Comparison of ENCODE assay signal across 9 mouse cellular contexts in the genomic region with DNA sequence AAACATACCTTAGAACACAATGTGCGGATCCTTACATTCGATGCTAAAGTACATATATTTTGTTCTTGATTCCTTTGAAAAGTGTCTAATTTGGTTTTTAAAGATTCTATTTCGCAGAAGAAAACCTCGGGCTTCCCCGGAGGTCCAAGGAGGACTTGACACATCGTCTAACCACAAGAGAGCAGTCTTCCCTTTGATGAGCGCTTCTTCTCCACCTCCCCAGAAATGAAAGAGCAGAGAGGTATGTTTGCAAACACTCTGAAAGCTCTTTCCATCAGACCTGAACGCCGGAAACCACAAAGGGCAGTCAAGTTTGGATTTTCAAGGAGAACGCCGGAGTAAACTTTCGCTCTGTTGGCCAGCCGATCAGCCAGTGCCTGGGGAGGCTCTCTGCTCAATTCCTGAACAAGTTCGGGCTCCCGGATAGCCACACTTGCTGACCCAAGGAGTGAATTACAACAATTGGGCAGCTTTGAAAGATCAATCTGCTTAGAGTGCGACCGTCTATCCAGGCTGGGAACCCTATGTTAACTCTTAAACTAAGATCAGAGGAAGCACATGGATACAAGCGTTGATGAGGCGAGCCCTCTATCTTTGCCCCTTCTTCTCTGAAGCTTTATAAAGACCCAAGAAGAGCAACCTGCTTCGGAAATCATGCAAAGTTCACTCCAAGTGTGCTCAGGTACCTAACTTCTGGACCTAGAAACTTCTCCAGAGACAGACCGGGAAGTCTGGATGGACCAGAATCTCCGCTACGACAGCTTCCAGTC. TPM values are rescaled to one million over a fixed set of nuclear protein-coding genes. Genes with fewer than 3 reads are reported as not detected.
DNase-seq lines count a peak whose midpoint lies in the region; ATAC-seq lines count a peak whose summit lies in the region.
"Had no signal": no experiment of that assay in that cellular context is flagged by ENCODE, and none has a peak within 500 bp of the region (broad histone marks: within the 10 kb centered on the region; RNA-seq: fewer than 3 reads in every experiment).

Gene Ascl4, plus strand, starts transcription at position 6 of the 770 bp plus-strand sequence.

- 3% methylated on average over 23 of the region's 23 CpGs for WGBS in heart, embryonic 14.5 days

- peaks cover 0 to 8% of the 10 kb centered on the region in 2 experiments; a peak in 2 of 4 replicates for H3K4me1 ChIP-seq in heart, embryonic 14.5 days (ENCODE audit: control insufficient read depth in 2 of 2, insufficient read depth in 2 of 2, low read length in 2 of 2)

- peak within 1 kb of the TSS; percentile 59 for H3K9ac ChIP-seq in heart, embryonic 14.5 days (ENCODE audit: low read length)

- peaks cover 29% of the 10 kb centered on the region for H3K27me3 ChIP-seq in heart, embryonic 14.5 days (ENCODE audit: control insufficient read depth, insufficient read depth, low read length)

- no peak within 1 kb of the TSS for H3K27ac ChIP-seq in heart, embryonic 14.5 days (replicated peaks in 1 of 2; ENCODE audit: control insufficient read depth in 1 of 2, insufficient read depth in 1 of 2, low read depth in 2 of 2, low read length in 2 of 2)

- DNase-seq in cerebellum, adult 18-20 months: peak; percentile 29 to 40
- no peak for DNase-seq in cerebellum, adult 11 months
- DNase-seq in spleen, postnatal 36 days (ENCODE audit: low spot score in 2 of 2): peak; percentile 15 to 19
- no peak for DNase-seq in spleen, postnatal 10 days (ENCODE audit: low spot score in 2 of 2)
- peak; percentile 14 for DNase-seq in kidney, postnatal 10 days
- peak; percentile 27 for DNase-seq in thymus, postnatal 4 days

- H3K9me3 ChIP-seq in heart, embryonic 14.5 days (ENCODE audit: control insufficient read depth, low read length): no peaks in the 10 kb centered on the region

- H3K4me2 ChIP-seq in heart, embryonic 14.5 days (ENCODE audit: low read length): peak within 1 kb of the TSS; percentile 98

- no peak for ATAC-seq in heart, embryonic 14.5 days (ENCODE audit: insufficient number of reproducible peaks, insufficient read depth, low FRiP score, low read depth)
- peak; percentile 35; the same call in 1 of the 2 replicates for ATAC-seq in megakaryocyte-erythroid progenitor cell, adult 5-6 weeks (replicated peaks; ENCODE audit: low FRiP score, low TSS enrichment, poor library complexity, severe bottlenecking)

- peak within 1 kb of the TSS; percentile 52 to 62 for H3K4me3 ChIP-seq in heart, embryonic 14.5 days (ENCODE audit: control insufficient read depth in 1 of 2, insufficient read depth in 1 of 2, low read depth in 1 of 2, low read length in 2 of 2)

- no peaks in the 10 kb centered on the region for H3K36me3 ChIP-seq in heart, embryonic 14.5 days (ENCODE audit: control insufficient read depth, insufficient read depth, low read length)

RNA-seq across cellular contexts. Expression of gene Ascl4, which starts in this region (rescaled TPM):
- not detected in 2 replicates for polyA plus RNA-seq in heart, embryonic 14.5 days (2014; fragmentation: Nextera tagmentation; extraction: Ambion mirVana)
- total RNA-seq in megakaryocyte-erythroid progenitor cell, adult 5-6 weeks (2014; fragmentation: Nextera tagmentation): not detected in 2 replicates
- not detected in 2 replicates for total RNA-seq in megakaryocyte-erythroid progenitor cell, adult 5-6 weeks (2017)
- polyA plus RNA-seq: C2C12 had no signal

Comparison
In these comparisons a context has a peak if more than half of its experiments do, and no peak if none do; other contexts are left out.
1. DNase-seq: peak in cerebellum, adult 18-20 months (2 of 2), spleen, postnatal 36 days (2 of 2), kidney, postnatal 10 days (single experiment) and thymus, postnatal 4 days (single experiment); none in cerebellum, adult 11 months (single experiment) and spleen, postnatal 10 days (0 of 2).
2. Peak in ATAC-seq in megakaryocyte-erythroid progenitor cell, adult 5-6 weeks; RNA of the gene not detected or under 1 TPM.